Mouse (Mus musculus) CD4-positive naive resting alpha-beta T cell, adult 57 days (primary cell): Measurements from ENCODE around the gene Pecam1. TPM values are rescaled to one million over a fixed set of nuclear protein-coding genes. Genes with fewer than 3 reads are reported as not detected.

Experiments used
- total RNA-seq: library from RNA; stranded (reverse); gene quantifications from one replicate; pipeline ENCODE4 v1.2.4, GENCODE M21; 2023

Pecam1 gene
- total RNA-seq = 222 TPM

GRCm38 (mm10) chr11:106750121-106750751 lies at the start of gene Pecam1:
Gene Pecam1 (minus strand): TSS chr11:106750628.

GRCm38 (mm10) chr11:106788775-106789459 lies 38.5 kb upstream of the Pecam1 start, which contains the start of the genes Ddx5 and Cep95:
Gene Ddx5 (minus strand): TSS chr11:106789185.
Gene Cep95 (plus strand): TSS chr11:106789252.

GRCm38 (mm10) chr11:106779388-106780088 lies 29.1 kb upstream of the Pecam1 start, which contains the start of gene Polg2:
Gene Polg2 (minus strand): TSS chr11:106779537.

GRCm38 (mm10) chr11:106751039-106752018 lies 901 bp upstream of the Pecam1 start, which contains the start of gene Milr1:
Gene Milr1 (plus strand): TSS chr11:106751226.

GRCm38 (mm10) chr11:106612961-106613637 lies 137.3 kb downstream of the Pecam1 start, which contains the start of gene Tex2:
Gene Tex2 (minus strand): TSS chr11:106613423.

Other genes starting within 250 kb of the Pecam1 start
- gene Tex2, start 137.2 kb downstream of the Pecam1 start, total RNA-seq = 56.7 TPM
- 8.7 TPM for gene Milr1, start 598 bp upstream of the Pecam1 start, total RNA-seq
- gene Polg2, start 28.9 kb upstream of the Pecam1 start, total RNA-seq = 83.6 TPM
- gene Ddx5, start 38.6 kb upstream of the Pecam1 start, total RNA-seq = 3,062 TPM
- 39.8 TPM for gene Cep95, start 38.6 kb upstream of the Pecam1 start, total RNA-seq
- gene Smurf2, start 170.1 kb upstream of the Pecam1 start, total RNA-seq = 66.1 TPM
- 17.2 TPM for gene Kpna2, start 248.9 kb upstream of the Pecam1 start, total RNA-seq